Mouse (Mus musculus) neural tube, postnatal 0 days (tissue): Measurements from ENCODE around the gene Zc3h18. TPM values are rescaled to one million over a fixed set of nuclear protein-coding genes. Genes with fewer than 3 reads are reported as not detected.

Experiments
- polyA plus RNA-seq: library from polyadenylated mRNA; unstranded; fragments of >200 nt; fragmentation: Nextera tagmentation; extraction: Ambion mirVana; gene quantifications from 2 replicates; pipeline ENCODE4 v1.2.1, GENCODE M21; 2015

The Zc3h18 gene
- 21.4 and 22.8 TPM in 2 replicates for polyA plus RNA-seq

DNA sequence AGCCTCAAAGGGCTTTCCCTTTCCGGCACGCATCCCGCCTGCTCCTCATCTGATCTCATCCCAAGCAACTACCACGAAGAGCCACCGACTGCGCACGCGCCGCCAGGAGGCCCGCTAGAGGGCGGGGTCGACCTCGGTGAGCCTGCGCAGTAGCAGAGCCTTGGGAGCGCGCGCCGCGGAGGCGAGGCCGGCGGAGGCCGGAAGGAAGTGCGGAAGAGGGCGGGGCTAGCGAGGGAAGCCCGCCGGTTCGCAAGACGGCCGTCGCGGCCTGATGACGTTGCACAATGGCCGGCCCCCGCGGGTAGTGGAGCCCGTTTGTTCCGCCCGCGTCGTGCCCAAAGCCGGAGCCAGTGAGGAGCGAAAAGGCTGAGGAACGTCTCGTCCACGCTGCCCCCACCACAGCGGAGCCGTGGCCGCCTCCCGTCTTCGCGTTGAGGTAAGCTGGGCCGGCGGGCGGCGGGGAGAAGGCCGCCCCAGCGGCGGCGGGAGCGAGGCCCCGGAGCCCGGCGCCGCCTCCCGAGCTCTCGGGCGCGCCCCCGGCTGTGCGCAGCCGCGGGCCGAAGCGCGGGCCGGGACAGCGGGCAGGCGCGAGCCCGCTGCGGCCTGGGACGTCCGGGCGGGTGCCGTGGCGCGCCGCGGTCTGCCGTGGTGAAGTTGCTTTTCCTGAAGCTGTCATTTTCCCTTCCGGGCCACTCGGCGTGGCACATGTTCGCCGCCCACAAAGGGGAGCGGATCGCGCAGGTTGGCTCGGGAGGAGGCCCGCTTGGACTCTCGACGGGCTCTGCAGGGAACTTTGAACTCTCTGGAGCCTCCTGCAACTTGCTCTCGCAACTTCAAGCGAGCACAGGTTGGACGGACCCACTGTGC, at the start of gene Zc3h18:
TSS of gene Zc3h18 (plus strand) at position 245 of the 867 bp plus-strand sequence.

DNA sequence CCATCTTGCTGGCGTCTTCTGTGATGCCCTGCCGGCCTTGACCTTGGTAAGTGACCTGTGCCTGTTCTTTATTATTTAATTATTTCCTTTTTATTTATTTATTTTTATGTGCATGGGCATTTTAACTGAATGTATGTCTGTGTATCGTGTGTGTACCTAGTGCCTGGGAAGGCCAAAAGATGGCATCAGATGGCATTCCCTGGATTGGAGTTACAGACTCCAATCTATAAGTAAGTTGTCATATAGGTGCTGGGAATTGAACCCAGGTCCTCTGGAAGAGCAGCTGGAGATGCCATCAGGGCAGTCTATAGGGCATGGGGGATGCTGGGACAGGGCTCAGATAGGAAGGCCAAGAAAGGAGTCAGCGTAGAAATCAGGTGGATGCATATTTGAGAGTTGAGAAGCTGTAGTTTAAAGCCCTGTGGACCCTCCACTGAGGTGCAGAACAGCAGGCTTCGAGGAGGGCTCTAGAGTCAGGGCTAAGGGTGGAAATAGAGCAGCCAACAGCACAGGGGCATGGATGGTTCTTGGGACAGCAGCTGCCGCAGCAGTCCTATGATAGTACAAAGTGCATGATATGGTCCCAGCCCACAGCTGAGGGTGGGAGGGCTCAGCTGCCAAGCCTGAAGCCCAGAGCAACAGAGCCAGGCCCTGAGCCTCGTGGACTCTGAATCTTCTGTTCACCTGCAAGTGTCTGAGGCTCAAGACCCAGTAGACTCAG, 15.6 kb upstream of the Zc3h18 start, which contains the start of gene Trhr2:
TSS of gene Trhr2 (minus strand) at position 51 of the 721 bp plus-strand sequence.

DNA sequence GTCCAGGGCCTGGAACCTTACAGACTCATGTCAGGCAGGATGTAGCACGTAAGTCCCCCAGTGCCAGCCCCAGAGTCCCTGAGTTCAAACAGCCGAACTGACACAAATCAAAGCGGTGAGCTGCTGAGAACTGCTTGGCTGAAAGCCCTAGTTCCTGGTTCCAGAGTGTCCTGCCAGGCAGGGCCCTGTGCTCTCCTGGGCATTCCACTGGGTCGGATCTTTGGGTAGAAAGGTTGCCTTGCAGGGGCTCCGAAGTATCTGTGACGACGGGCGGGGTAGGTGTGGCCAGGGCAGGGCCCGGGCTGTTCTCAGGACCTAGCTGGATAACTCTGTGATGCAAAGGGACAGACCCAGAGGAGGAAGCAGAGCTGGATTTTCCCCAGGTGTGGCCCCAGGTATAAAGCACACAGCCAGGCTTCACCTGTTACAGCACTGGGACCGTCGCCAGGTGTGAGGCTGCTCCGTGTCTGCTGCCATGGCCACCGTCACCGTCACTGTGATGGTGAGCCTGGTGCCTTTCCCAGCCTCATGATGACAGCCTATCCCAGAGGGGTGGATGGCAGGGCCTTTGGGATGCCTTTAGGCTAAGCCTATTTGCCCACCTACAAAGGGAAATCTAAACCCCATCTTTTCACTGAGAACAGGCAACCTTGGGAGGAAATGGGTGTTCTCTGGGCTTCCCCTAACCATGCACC, 45.1 kb downstream of the Zc3h18 start, which contains the start of gene Il17c:
TSS of gene Il17c (plus strand) at position 645 of the 695 bp plus-strand sequence.

DNA sequence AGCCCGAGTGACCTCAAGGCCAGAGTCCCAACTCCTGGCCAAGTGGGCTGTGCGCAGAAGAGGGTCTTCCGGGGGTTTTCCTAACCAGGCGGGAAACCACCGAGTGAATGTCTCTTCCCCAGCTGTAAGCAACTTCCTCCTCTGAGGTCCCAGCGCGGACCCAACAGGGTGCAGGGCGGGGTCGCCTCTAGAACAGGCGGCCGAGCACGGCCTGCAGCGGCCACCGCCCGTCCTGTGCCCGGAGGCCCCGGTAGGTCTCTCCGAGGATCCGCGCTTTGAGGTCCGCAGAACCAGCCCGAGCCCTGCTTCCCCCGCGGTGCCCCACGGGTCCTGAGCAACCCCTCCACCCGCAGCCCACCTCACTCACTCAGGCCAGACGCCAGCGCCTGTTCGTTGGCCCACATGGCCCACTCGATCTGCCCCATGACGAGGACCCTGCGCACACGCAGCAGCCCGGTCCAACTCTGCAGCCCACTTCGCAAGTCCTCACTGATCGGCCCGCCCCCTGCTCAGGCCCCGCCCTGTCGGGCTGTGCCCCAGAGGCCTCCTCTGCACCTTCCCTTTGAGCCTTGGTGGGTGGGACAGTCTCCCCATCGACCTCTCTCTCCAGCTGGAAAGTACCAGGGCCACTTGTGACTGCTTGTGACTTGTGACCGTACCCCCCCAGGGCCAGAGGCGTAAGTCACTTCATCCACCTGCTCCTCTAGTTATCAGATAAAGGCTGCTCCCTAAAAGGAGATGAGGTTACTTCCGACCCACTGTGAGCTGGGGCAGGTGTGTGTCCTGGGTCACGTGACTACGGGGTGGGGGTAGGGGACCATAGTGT, 56.2 kb downstream of the Zc3h18 start, which contains the start of gene Cyba:
TSS of gene Cyba (minus strand) at position 488 of the 826 bp plus-strand sequence.

DNA sequence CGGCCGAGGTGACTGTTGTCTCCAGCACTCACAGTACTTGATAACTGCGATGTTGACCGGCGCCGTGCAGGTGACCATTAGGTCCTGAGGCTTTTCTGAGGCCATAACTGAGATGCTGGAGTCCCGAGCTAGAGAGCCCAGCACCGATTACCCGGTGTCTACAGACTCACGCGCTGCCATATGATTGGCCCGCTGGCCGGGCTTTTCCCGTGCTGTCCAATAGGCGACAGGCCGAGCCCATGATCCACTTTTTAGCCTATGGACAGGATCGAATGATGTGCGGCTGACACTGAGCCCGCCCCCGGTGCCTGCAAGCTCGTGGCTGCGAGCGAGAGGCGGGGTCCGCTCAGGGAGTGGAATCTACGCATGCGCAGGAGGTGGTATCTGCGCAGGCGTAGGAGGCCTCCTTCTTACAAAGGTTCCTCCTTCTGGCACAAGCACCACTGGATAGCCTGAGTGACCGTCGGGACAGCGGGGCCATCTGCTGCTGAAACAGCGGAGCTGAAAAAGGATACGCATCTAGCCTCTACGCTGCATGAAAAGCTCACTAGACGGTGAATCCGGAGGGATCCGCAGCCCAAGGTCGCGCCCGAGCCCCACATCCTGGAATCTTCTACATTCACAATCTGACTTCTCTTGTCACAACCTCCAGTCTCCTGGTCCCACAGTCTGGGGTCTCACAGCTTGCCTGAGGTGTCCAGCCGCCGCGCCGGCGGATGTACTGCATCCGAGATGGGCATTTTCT, 67.0 kb downstream of the Zc3h18 start, which contains the start of gene Mvd:
TSS of gene Mvd (minus strand) at position 161 of the 745 bp plus-strand sequence.

DNA sequence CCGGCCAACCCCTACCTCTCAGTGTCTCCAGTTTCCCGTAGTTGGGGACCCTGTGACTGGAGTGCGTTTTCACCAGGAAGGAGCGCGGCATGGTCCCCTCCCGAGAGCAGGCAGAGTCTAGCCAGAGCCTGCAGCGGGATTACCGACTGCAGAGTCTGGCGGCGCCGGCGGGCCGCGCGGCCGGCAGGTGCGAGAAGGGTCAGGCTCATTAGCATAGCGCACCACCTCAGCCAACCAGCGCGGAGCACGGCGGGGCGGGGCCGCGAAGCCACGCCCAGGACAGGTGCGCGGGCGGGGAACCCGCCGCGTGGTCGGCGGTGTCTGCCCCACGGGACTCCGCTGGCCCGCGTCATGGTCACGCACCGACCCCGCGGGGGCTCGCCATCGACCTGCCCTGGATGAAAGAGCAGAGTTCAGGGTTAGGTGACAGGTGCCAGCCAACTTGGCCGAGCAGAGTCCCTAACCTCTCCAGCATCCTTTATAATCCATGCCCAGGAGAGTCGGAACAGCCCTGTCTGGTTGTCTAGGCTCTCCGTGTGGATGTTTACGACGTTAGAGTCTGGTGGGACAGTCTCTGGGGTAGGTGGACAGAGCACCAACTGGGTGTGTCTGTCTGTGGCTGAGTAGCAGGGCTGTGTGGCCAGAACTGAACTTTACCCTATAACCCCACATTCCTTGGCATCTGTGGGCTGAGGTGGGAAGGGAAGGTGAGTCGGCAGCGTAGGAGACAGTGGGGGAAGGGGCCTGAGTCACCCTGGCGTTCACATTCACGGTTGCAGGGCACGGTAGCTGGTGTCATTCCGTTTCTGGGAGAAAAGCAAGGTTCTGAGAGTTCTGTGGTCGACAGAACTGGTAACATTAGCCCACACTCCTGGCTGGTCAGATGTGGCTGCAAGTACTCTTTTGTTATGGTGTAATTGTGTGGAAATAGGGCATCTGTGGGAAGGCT, 84.4 kb downstream of the Zc3h18 start, which contains the start of gene Snai3:
TSS of gene Snai3 (minus strand) at position 210 of the 949 bp plus-strand sequence.

Other genes with a start within 250 kb of the Zc3h18 start
- gene Zfpm1, start 94.5 kb upstream of the Zc3h18 start, polyA plus RNA-seq, result 1.6 and 2.1 TPM in 2 replicates
- 0.48 and 0.51 TPM in 2 replicates for gene Trhr2, start 15.9 kb upstream of the Zc3h18 start, polyA plus RNA-seq
- gene Il17c, start 45.4 kb downstream of the Zc3h18 start, polyA plus RNA-seq, result 0.22 TPM in 1 of 2 replicates, not detected in the other
- gene Cyba, start 56.3 kb downstream of the Zc3h18 start, polyA plus RNA-seq, result 57.8 and 77.0 TPM in 2 replicates
- gene Mvd, start 66.8 kb downstream of the Zc3h18 start, polyA plus RNA-seq, result 67.8 and 69.0 TPM in 2 replicates
- gene Snai3, start 84.1 kb downstream of the Zc3h18 start, polyA plus RNA-seq, result not detected in 2 replicates
- 28.1 and 29.9 TPM in 2 replicates for gene Rnf166, start 99.5 kb downstream of the Zc3h18 start, polyA plus RNA-seq
- 84.8 and 91.5 TPM in 2 replicates for gene Ctu2, start 99.5 kb downstream of the Zc3h18 start, polyA plus RNA-seq
- gene Piezo1, start 174.7 kb downstream of the Zc3h18 start, polyA plus RNA-seq, result 1.5 and 2.1 TPM in 2 replicates
- 7.2 and 7.4 TPM in 2 replicates for gene Cdt1, start 191.4 kb downstream of the Zc3h18 start, polyA plus RNA-seq
- gene Aprt, start 200.3 kb downstream of the Zc3h18 start, polyA plus RNA-seq, result 199 and 204 TPM in 2 replicates
- gene Galns, start 234.9 kb downstream of the Zc3h18 start, polyA plus RNA-seq, result 8.8 and 8.9 TPM in 2 replicates
- gene Trappc2l, start 235.0 kb downstream of the Zc3h18 start, polyA plus RNA-seq, result 125 and 146 TPM in 2 replicates
- not detected in 2 replicates for gene Pabpn1l, start 246.1 kb downstream of the Zc3h18 start, polyA plus RNA-seq